Mouse (Mus musculus) kidney, postnatal 0 days (tissue): ENCODE results near the gene Canx. TPM values are rescaled to one million over a fixed set of nuclear protein-coding genes. Genes with fewer than 3 reads are reported as not detected.

Experiments
- ATAC-seq: fragments of 200-750 bp; cut with Nextera tagmentation; replicated peaks from 2 replicates; pipeline ENCODE4 v1.8.0; 2017; ENCODE audit warnings: low read depth, moderate number of reproducible peaks, moderate TSS enrichment, moderate library complexity; ENCODE audit not compliant: low FRiP score
- DNase-seq: peaks from one replicate; pipeline ENCODE4 v3.0.0-alpha.2; 2016; ENCODE audit warnings: low spot score
- H3K27ac ChIP-seq: fragments of 300-500 bp; sonication (generic); 2 replicates; pipeline ENCODE4 v1.5.1; 2014; ENCODE audit warnings: mild to moderate bottlenecking
- H3K27me3 ChIP-seq: fragments of 300-500 bp; sonication (generic); 2 replicates; pipeline ENCODE4 v1.6.1; 2014; ENCODE audit warnings: low read length, mixed read lengths; ENCODE audit not compliant: insufficient read depth
- H3K36me3 ChIP-seq: fragments of 300-500 bp; sonication (generic); 2 replicates; pipeline ENCODE4 v1.6.1; 2014; ENCODE audit warnings: low read length, mixed read lengths; ENCODE audit not compliant: insufficient read depth
- H3K4me1 ChIP-seq: fragments of 300-500 bp; sonication (generic); replicated peaks from 2 replicates; pipeline ENCODE4 v1.6.1; 2014; ENCODE audit warnings: antibody characterized with exemption, low read length, mixed read lengths; ENCODE audit not compliant: insufficient read depth
- H3K4me2 ChIP-seq: fragments of 300-500 bp; sonication (generic); 2 replicates; pipeline ENCODE4 v1.6.1; 2014; ENCODE audit warnings: mild to moderate bottlenecking, low read length, moderate library complexity, mixed read lengths
- H3K4me3 ChIP-seq: fragments of 300-500 bp; sonication (generic); replicated peaks from 2 replicates; pipeline ENCODE4 v1.5.1; 2014; ENCODE audit warnings: low read depth, low read length
- H3K9ac ChIP-seq: fragments of 300-500 bp; sonication (generic); 2 replicates; pipeline ENCODE4 v1.6.1; 2014; ENCODE audit warnings: low read depth, low read length
- H3K9me3 ChIP-seq: fragments of 300-500 bp; sonication (generic); replicated peaks from 2 replicates; pipeline ENCODE4 v1.6.1; 2016; ENCODE audit warnings: low read length, inconsistent platforms, mixed read lengths
- CTCF ChIP-seq: IDR thresholded peaks from 2 replicates; pipeline ENCODE4 v1.5.1; 2016; ENCODE audit warnings: antibody characterized with exemption, low read depth, mild to moderate bottlenecking, moderate library complexity
- WGBS: fragments of 180-500 bp; shearing (Covaris S2); extraction: QIAGEN DNeasy Blood & Tissue Kit; methylation state at CpG from one replicate; pipeline ENCODE4 v1.1.7; 2014; 5-methylcytosine and 5-hydroxymethylcytosine counted together
- polyA plus RNA-seq: library from polyadenylated mRNA; unstranded; fragments of >200 nt; fragmentation: Nextera tagmentation; extraction: Ambion mirVana; gene quantifications from 2 replicates; pipeline ENCODE4 v1.2.1, GENCODE M21; 2015

Canx gene
- polyA plus RNA-seq, 1 experiment from 2014 or later: 302 TPM

- Histone ChIP-seq H3K4me1 (no peaks in the 10 kb centered on the region), H3K36me3 (peaks cover 7% of the 10 kb centered on the region; the same call in 1 of the 2 replicates), H3K9me3 (no peaks in the 10 kb centered on the region), H3K4me2 (no peak overlapping the region), H3K9ac (no peak overlapping the region), H3K27me3 (no peaks in the 10 kb centered on the region), H3K27ac (no peak overlapping the region), H3K4me3 (no peak overlapping the region)
- no peak for TF ChIP-seq CTCF
- 95% methylated on average over 7 of the region's 7 CpGs for WGBS
- no peak for ATAC-seq
- no peak for DNase-seq
Measured at GRCm38 (mm10) chr11:50285696-50286095, 39.8 kb downstream of the Canx start.

GRCm38 (mm10) chr11:50285263-50285662, 40.2 kb downstream of the Canx start:
- WGBS: 94% methylated on average over 5 of the region's 5 CpGs
- ATAC-seq: no peak
- TF ChIP-seq CTCF: no peak

GRCm38 (mm10) chr11:50280053-50280452, 45.4 kb downstream of the Canx start:
- Histone ChIP-seq H3K4me2 (no peak overlapping the region), H3K4me3 (no peak overlapping the region), H3K9me3 (no peaks in the 10 kb centered on the region), H3K4me1 (0 out of 2 replicates have a peak, but pooled peaks cover 4% of the 10 kb centered on the region), H3K27me3 (no peaks in the 10 kb centered on the region), H3K9ac (no peak overlapping the region), H3K27ac (no peak overlapping the region), H3K36me3 (peaks cover 4% of the 10 kb centered on the region; the same call in 1 of the 2 replicates)
- no peak for ATAC-seq
- no peak for TF ChIP-seq CTCF
- WGBS: 88% methylated on average over 1 of the region's 1 CpGs
- no peak for DNase-seq

More at GRCm38 (mm10) chr11:50285263-50285662, 40.2 kb downstream of the Canx start:
- no peak overlapping the region for H3K4me3 ChIP-seq
- H3K36me3 ChIP-seq: peaks cover 9% of the 10 kb centered on the region; the same call in 1 of the 2 replicates
- no peak overlapping the region for H3K27ac ChIP-seq
- no peak overlapping the region for H3K4me2 ChIP-seq
- no peaks in the 10 kb centered on the region for H3K9me3 ChIP-seq
- DNase-seq: no peak
- no peak overlapping the region for H3K9ac ChIP-seq
- no peaks in the 10 kb centered on the region for H3K4me1 ChIP-seq
- no peaks in the 10 kb centered on the region for H3K27me3 ChIP-seq

- Histone ChIP-seq H3K9me3 (no peaks in the 10 kb centered on the region), H3K9ac (no peak overlapping the region), H3K4me1 (0 out of 2 replicates have a peak, but pooled peaks cover 4% of the 10 kb centered on the region), H3K27me3 (no peaks in the 10 kb centered on the region), H3K4me2 (no peak overlapping the region), H3K27ac (no peak overlapping the region), H3K4me3 (no peak overlapping the region), H3K36me3 (peaks cover 4% of the 10 kb centered on the region; the same call in 1 of the 2 replicates)
- 82% methylated on average over 4 of the region's 4 CpGs for WGBS
- no peak for DNase-seq
- TF ChIP-seq CTCF: no peak
- no peak for ATAC-seq
Measured at GRCm38 (mm10) chr11:50279005-50279404, 46.5 kb downstream of the Canx start.

GRCm38 (mm10) chr11:50277706-50278105, 47.8 kb downstream of the Canx start:
- Histone ChIP-seq H3K27me3 (no peaks in the 10 kb centered on the region), H3K9ac (no peak overlapping the region), H3K27ac (no peak overlapping the region), H3K4me1 (0 out of 2 replicates have a peak, but pooled peaks cover 4% of the 10 kb centered on the region), H3K9me3 (no peaks in the 10 kb centered on the region), H3K4me2 (no peak overlapping the region), H3K36me3 (peaks cover 5% of the 10 kb centered on the region; the same call in 1 of the 2 replicates), H3K4me3 (no peak overlapping the region)
- no peak for DNase-seq
- no peak for ATAC-seq
- no peak for TF ChIP-seq CTCF
- 93% methylated on average over 6 of the region's 6 CpGs for WGBS

- H3K4me2 ChIP-seq: no peak overlapping the region
- peak; percentile 29; the same call in 1 of the 2 replicates for TF ChIP-seq CTCF
- H3K9ac ChIP-seq: no peak overlapping the region
- DNase-seq (no peak), ATAC-seq (no peak)
- H3K36me3 ChIP-seq: peaks cover 7% of the 10 kb centered on the region; the same call in 1 of the 2 replicates
- H3K27me3 ChIP-seq: no peaks in the 10 kb centered on the region
- 0 out of 2 replicates have a peak, but pooled peaks cover 4% of the 10 kb centered on the region for H3K4me1 ChIP-seq
- no peak overlapping the region for H3K27ac ChIP-seq
- no peak overlapping the region for H3K4me3 ChIP-seq
- no peaks in the 10 kb centered on the region for H3K9me3 ChIP-seq
Measured at GRCm38 (mm10) chr11:50277025-50277424, 48.4 kb downstream of the Canx start.

- no peak for TF ChIP-seq CTCF
- Histone ChIP-seq H3K9ac (no peak overlapping the region), H3K9me3 (no peaks in the 10 kb centered on the region), H3K4me1 (0 out of 2 replicates have a peak, but pooled peaks cover 4% of the 10 kb centered on the region), H3K27ac (0 out of 2 replicates have a peak overlapping the region, but pooled peaks have one; percentile 20), H3K4me2 (no peak overlapping the region), H3K27me3 (no peaks in the 10 kb centered on the region), H3K4me3 (no peak overlapping the region), H3K36me3 (peaks cover 5% of the 10 kb centered on the region; the same call in 1 of the 2 replicates)
- DNase-seq (no peak), ATAC-seq (no peak; the same call in 1 of the 2 replicates)
- 58% methylated on average over 5 of the region's 5 CpGs for WGBS
Measured at GRCm38 (mm10) chr11:50275568-50276151, 49.8 kb downstream of the Canx start.
